Mouse (Mus musculus) forebrain, embryonic 13.5 days (tissue): ENCODE measurements around the gene Aen. TPM values are rescaled to one million over a fixed set of nuclear protein-coding genes. Genes with fewer than 3 reads are reported as not detected.

ENCODE experiments used
- ATAC-seq: fragments of 200-750 bp; cut with Nextera tagmentation; 2 replicates; pipeline ENCODE4 v1.8.0; 2017
- H3K27ac ChIP-seq: fragments of 300-500 bp; sonication (generic); 2 replicates; pipeline ENCODE4 v1.5.1; 2015; ENCODE audit warnings: inconsistent platforms, mild to moderate bottlenecking, moderate library complexity
- H3K27me3 ChIP-seq: fragments of 300-500 bp; sonication (generic); 2 replicates; pipeline ENCODE4 v1.6.1; 2015; ENCODE audit warnings: mild to moderate bottlenecking, inconsistent platforms
- H3K36me3 ChIP-seq: fragments of 300-500 bp; sonication (generic); 2 replicates; pipeline ENCODE4 v1.6.1; 2015; ENCODE audit warnings: mild to moderate bottlenecking, inconsistent platforms; ENCODE audit not compliant: poor library complexity, severe bottlenecking
- H3K4me1 ChIP-seq: fragments of 300-500 bp; sonication (generic); 2 replicates; pipeline ENCODE4 v1.6.1; 2015; ENCODE audit warnings: inconsistent platforms
- H3K4me2 ChIP-seq: fragments of 300-500 bp; sonication (generic); 2 replicates; pipeline ENCODE4 v1.6.1; 2015; ENCODE audit warnings: inconsistent platforms, mild to moderate bottlenecking, moderate library complexity
- H3K4me3 ChIP-seq: fragments of 300-500 bp; sonication (generic); 2 replicates; pipeline ENCODE4 v1.5.1; 2015; ENCODE audit warnings: mild to moderate bottlenecking, inconsistent platforms
- H3K9ac ChIP-seq: fragments of 300-500 bp; sonication (generic); 2 replicates; pipeline ENCODE4 v1.6.1; 2015; ENCODE audit warnings: mild to moderate bottlenecking, inconsistent platforms
- H3K9me3 ChIP-seq: fragments of 300-500 bp; sonication (generic); replicated peaks from 2 replicates; pipeline ENCODE4 v1.6.1; 2016; ENCODE audit warnings: inconsistent platforms
- WGBS: fragments of 180-500 bp; shearing (Covaris S2); methylation state at CpG from one replicate; pipeline ENCODE4 v1.1.7; 2015; 5-methylcytosine and 5-hydroxymethylcytosine counted together
- polyA plus RNA-seq: library from polyadenylated mRNA; unstranded; fragments of >200 nt; fragmentation: Nextera tagmentation; extraction: Ambion mirVana; gene quantifications from 2 replicates; pipeline ENCODE4 v1.2.1, GENCODE M21; 2015

Gene Aen
- polyA plus RNA-seq, 1 experiment from 2014 or later: 57.2 TPM

DNA sequence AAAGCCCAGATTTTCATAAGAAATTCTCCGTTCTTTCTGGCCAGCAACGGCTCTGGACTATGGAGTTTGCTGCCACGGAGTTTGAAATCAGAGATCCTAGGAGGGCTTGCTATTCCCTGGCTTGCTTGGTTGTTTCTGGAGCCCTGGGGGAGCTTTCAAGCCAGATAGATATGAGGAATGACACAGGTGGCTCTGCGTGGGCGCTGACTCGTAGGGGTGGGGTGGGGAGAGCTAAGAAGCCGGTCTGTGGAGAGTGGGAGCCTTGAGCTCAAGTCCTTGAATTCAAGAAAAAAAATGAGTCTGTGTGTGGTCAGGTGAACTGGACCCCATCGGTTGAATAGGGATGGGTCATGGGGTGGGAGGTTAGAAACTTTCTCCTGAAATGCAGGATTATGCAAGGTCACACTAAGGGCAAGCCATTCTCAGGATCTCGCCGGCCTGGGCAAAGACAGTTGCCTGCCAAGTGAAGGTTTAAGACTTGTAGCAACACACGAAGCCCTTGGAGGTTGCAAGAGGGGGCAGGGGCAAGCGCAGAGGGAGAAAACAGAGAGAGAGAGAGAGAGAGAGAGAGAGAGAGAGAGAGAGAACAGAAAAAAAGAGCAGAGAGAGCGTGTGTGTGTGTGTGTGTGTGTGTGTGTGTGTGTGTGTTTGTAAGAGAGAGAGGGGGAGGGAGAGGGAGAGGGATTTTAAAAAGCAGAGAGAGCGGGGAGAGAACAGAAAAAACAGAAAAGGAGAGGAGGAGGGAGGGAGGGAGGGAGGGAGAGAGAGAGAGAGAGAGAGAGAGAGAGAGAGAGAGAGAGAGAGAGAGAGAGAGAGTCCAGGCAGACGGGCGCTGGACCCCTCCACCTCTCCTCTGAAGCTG lies 13.8 kb upstream of the Aen start:
- Histone ChIP-seq H3K27me3 (no peaks in the 10 kb centered on the region; the same call in 1 of the 2 replicates), H3K4me1 (peaks cover 45% of the 10 kb centered on the region), H3K9ac (peak overlapping the region; percentile 77; the same call in 1 of the 2 replicates), H3K4me3 (peak overlapping the region; percentile 59), H3K4me2 (peak overlapping the region; percentile 85), H3K27ac (peak overlapping the region; percentile 90; the same call in 1 of the 2 replicates), H3K36me3 (no peaks in the 10 kb centered on the region), H3K9me3 (no peaks in the 10 kb centered on the region)
- 6% methylated on average over 15 of the region's 16 CpGs for WGBS
- no peak for ATAC-seq

GRCm38 (mm10) chr7:78882469-78882837 lies 13.2 kb upstream of the Aen start:
- peak; percentile 63 for ATAC-seq
- WGBS: under 1% methylated on average over 20 of the region's 23 CpGs
- H3K36me3 ChIP-seq: no peaks in the 10 kb centered on the region

DNA sequence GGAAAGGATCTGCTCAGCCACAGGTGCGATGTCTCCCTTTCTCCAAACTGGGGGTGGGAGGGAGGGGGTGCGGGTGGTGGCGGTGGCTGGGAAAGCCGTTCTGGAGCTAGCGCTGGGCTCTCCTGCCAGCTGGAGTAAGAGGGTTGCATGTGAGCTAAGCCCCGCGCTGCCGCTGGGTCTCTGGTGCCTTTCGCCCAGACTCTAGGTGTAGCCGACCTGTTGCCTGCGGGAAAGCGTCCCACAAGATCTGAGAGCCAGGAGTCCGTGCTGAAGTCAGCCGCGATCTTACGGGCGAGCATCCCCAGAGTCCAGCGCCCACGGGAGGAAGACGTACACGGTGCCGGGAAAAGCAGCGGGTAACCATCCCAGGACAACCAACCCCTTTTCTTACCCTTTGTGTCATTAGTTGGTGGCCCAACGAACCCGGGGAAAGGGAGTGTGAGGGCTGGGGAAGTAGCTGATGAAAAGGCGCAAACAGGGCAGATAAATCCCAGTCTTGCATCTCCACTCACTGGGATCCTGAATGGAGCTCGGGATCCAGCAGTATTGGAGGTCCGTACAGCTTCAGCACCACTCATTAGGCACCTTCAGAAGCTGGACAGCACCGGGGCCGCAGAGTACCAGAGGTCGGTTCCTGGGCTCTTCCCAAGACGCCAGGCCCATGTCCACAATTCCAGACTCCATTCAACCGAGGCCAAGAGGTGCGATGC lies 12.5 kb upstream of the Aen start:
- under 1% methylated on average over 34 of the region's 34 CpGs for WGBS
- peak overlapping the region; percentile 90 for H3K27ac ChIP-seq
- peaks cover 59% of the 10 kb centered on the region for H3K4me1 ChIP-seq
- H3K27me3 ChIP-seq: no peaks in the 10 kb centered on the region; the same call in 1 of the 2 replicates
- peak overlapping the region; percentile 59 for H3K4me3 ChIP-seq
- no peak for ATAC-seq
- H3K9ac ChIP-seq: peak overlapping the region; percentile 77
- H3K4me2 ChIP-seq: peak overlapping the region; percentile 85
- no peaks in the 10 kb centered on the region for H3K9me3 ChIP-seq
- no peaks in the 10 kb centered on the region for H3K36me3 ChIP-seq

More at GRCm38 (mm10) chr7:78882469-78882837, 13.2 kb upstream of the Aen start:
- peak overlapping the region; percentile 77 for H3K9ac ChIP-seq
- no peaks in the 10 kb centered on the region; the same call in 1 of the 2 replicates for H3K27me3 ChIP-seq
- peak overlapping the region; percentile 90 for H3K27ac ChIP-seq
- peak overlapping the region; percentile 59 for H3K4me3 ChIP-seq
- H3K4me1 ChIP-seq: peaks cover 52% of the 10 kb centered on the region
- no peaks in the 10 kb centered on the region for H3K9me3 ChIP-seq
- H3K4me2 ChIP-seq: peak overlapping the region; percentile 85

DNA sequence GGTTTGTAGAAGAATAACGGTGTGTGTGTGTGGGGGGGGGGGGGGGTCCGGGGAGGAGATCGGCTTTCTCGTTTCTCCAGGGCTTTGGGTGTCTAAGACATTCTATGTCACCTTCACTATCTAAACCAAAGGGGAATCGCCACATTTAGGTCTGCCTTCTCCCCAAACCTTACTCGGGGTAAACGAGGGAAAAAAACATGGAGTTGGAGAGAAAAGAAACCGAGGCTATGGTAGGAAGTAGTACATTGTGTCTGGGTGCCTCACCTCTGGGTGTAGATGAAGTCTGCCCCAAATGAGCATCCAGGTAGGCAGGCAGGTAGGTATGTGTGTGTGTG lies 12.0 kb upstream of the Aen start:
- Histone ChIP-seq H3K36me3 (no peaks in the 10 kb centered on the region), H3K4me2 (peak overlapping the region; percentile 85), H3K4me1 (peaks cover 64% of the 10 kb centered on the region), H3K4me3 (peak overlapping the region; percentile 59), H3K9ac (peak overlapping the region; percentile 77), H3K9me3 (no peaks in the 10 kb centered on the region), H3K27me3 (peaks cover 4% of the 10 kb centered on the region), H3K27ac (peak overlapping the region; percentile 90)
- no peak for ATAC-seq
- 2% methylated on average over 8 of the region's 8 CpGs for WGBS

- peak overlapping the region; percentile 85 for H3K4me2 ChIP-seq
- H3K4me1 ChIP-seq: peaks cover 64% of the 10 kb centered on the region
- H3K9me3 ChIP-seq: no peaks in the 10 kb centered on the region
- ATAC-seq: peak; percentile 72
- H3K4me3 ChIP-seq: peak overlapping the region; percentile 59
- WGBS: 2% methylated on average over 6 of the region's 6 CpGs
- H3K36me3 ChIP-seq: no peaks in the 10 kb centered on the region
- H3K27ac ChIP-seq: peak overlapping the region; percentile 87
- H3K9ac ChIP-seq: peak overlapping the region; percentile 58
- H3K27me3 ChIP-seq: peaks cover 4% of the 10 kb centered on the region
Measured at GRCm38 (mm10) chr7:78884139-78884538, 11.5 kb upstream of the Aen start.

DNA sequence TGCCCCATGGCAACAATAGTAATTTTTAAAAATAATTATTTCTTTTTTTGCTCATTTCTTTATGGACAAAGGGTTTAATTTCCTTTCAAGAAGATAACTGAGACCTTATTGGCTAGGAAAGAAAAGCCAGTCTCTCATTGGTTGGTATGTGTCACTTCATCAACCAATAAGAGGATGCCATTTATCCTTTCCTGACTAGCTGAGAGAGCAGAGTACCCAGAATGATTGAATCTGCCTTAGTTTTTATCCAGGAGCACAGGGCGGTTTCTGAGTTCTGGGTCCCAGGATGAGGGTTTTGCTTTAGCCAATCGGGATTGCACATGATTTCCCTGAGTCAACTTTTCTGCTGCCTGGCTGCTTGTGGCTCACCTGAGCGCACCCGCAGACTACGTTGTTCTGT lies 10.2 kb upstream of the Aen start:
- no peaks in the 10 kb centered on the region for H3K9me3 ChIP-seq
- peak overlapping the region; percentile 60; the same call in 1 of the 2 replicates for H3K9ac ChIP-seq
- no peaks in the 10 kb centered on the region for H3K36me3 ChIP-seq
- peaks cover 64% of the 10 kb centered on the region for H3K4me1 ChIP-seq
- H3K27ac ChIP-seq: peak overlapping the region; percentile 87
- WGBS: 79% methylated on average over 5 of the region's 5 CpGs
- H3K27me3 ChIP-seq: peaks cover 13% of the 10 kb centered on the region
- H3K4me3 ChIP-seq: peak overlapping the region; percentile 27
- ATAC-seq: no peak
- peak overlapping the region; percentile 85 for H3K4me2 ChIP-seq

GRCm38 (mm10) chr7:78886496-78886895 lies 9.2 kb upstream of the Aen start:
- H3K9me3 ChIP-seq: no peaks in the 10 kb centered on the region
- no peak; the same call in 1 of the 2 replicates for ATAC-seq
- peaks cover 13% of the 10 kb centered on the region for H3K27me3 ChIP-seq
- H3K4me3 ChIP-seq: peak overlapping the region; percentile 27
- H3K4me2 ChIP-seq: peak overlapping the region; percentile 58
- peak overlapping the region; percentile 60 for H3K9ac ChIP-seq
- peak overlapping the region; percentile 87 for H3K27ac ChIP-seq
- 7% methylated on average over 4 of the region's 4 CpGs for WGBS
- H3K36me3 ChIP-seq: no peaks in the 10 kb centered on the region
- H3K4me1 ChIP-seq: peaks cover 58% of the 10 kb centered on the region

DNA sequence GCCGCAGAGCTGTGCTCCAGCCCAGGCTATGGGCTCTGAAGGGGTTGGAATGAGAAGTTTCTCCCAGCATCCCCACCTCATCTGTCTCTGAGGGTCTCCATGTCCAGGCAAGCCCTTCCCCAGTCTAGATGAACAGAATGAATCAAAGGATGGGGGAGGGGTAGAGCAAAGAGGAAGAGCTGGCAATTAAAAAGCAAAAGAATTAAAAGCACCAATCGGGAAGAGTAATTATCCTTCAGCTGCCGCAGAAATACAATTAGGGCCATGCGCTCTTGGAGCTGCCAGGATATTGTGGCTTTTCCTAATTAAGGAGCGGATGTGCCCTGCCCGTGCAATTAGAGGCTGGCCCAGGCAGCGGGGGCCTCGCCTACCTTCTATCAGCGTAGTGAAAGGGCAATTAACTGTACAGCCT lies 8.2 kb upstream of the Aen start:
- peak overlapping the region; percentile 60 for H3K9ac ChIP-seq
- H3K27me3 ChIP-seq: peaks cover 13% of the 10 kb centered on the region
- no peaks in the 10 kb centered on the region for H3K9me3 ChIP-seq
- peak overlapping the region; percentile 27 for H3K4me3 ChIP-seq
- peak; percentile 60 for ATAC-seq
- 8% methylated on average over 9 of the region's 9 CpGs for WGBS
- peak overlapping the region; percentile 87 for H3K27ac ChIP-seq
- no peaks in the 10 kb centered on the region for H3K36me3 ChIP-seq
- H3K4me1 ChIP-seq: peaks cover 53% of the 10 kb centered on the region
- peak overlapping the region; percentile 58 for H3K4me2 ChIP-seq

DNA sequence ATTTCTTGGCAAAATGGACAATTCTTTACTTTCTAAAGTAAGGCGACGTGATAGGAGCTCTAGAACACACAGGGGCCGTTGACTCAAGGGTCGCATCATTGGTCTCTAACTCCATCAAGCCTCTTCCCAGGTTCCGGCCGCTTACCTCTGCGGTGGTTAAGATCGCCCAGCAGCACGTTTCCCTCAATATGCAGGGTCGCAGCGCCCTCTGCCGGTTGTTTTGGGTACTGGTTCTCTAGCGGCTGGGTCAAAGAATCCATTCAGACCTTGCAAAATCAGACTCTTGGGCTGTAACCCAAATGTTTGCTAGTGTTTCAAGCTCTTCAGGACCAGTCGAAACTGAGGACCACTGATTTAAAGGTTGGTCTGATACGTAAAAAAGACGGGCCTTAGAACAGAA lies 5.0 kb upstream of the Aen start:
- 4% methylated on average over 16 of the region's 16 CpGs for WGBS

GRCm38 (mm10) chr7:78893917-78894316 lies 1.7 kb upstream of the Aen start:
- ATAC-seq: no peak
- no peak overlapping the region for H3K4me3 ChIP-seq
- H3K9me3 ChIP-seq: no peaks in the 10 kb centered on the region
- 89% methylated on average over 10 of the region's 10 CpGs for WGBS
- peaks cover 21% of the 10 kb centered on the region for H3K4me1 ChIP-seq
- H3K27ac ChIP-seq: no peak overlapping the region
- no peak overlapping the region for H3K9ac ChIP-seq
- H3K27me3 ChIP-seq: peaks cover 9% of the 10 kb centered on the region; the same call in 1 of the 2 replicates
- H3K36me3 ChIP-seq: peaks cover 4% of the 10 kb centered on the region; the same call in 1 of the 2 replicates
- no peak overlapping the region for H3K4me2 ChIP-seq

More for the DNA sequence above, 5.0 kb upstream of the Aen start:
- Histone ChIP-seq H3K27ac (no peak overlapping the region), H3K4me1 (peaks cover 35% of the 10 kb centered on the region), H3K4me2 (no peak overlapping the region), H3K9me3 (no peaks in the 10 kb centered on the region), H3K36me3 (no peaks in the 10 kb centered on the region), H3K9ac (no peak overlapping the region), H3K27me3 (peaks cover 13% of the 10 kb centered on the region), H3K4me3 (no peak overlapping the region)
- peak; percentile 2; the same call in 1 of the 2 replicates for ATAC-seq

DNA sequence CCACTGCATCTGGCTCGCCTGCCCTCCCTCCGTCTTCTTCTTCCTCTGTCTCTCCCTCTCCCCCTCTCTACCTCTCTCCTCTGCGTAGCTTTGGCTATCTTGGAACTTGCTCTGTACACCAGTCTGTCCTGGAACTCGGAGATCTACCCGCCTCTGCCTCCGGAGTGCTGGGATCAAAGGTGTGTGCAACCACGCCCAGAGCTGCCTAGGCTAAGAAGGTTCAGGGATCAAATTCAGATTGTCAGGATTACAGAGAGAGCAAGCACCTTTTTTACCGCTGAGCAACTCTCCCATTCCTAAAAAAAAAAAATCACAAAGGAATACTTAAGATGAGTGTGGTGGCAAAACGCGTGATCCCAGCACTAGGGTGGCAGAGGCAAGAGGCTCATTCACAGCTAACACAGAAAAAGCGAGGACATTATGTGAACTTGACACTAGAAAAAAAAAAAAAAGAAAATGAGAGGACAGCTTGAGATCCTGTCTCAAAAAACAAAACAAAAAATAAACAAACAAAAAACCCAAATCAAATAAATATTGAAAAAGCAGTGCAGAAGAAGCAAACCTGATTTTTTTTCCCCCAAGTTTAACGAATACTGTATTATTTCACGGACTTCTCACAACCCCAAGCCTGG lies 517 bp upstream of the Aen start:
- no peaks in the 10 kb centered on the region for H3K9me3 ChIP-seq
- WGBS: 56% methylated on average over 13 of the region's 13 CpGs
- peaks cover 4% of the 10 kb centered on the region; the same call in 1 of the 2 replicates for H3K36me3 ChIP-seq
- ATAC-seq: no peak
- H3K27me3 ChIP-seq: peaks cover 1% of the 10 kb centered on the region; the same call in 1 of the 2 replicates
- peak overlapping the region; percentile 90 for H3K4me3 ChIP-seq
- H3K4me1 ChIP-seq: peaks cover 21% of the 10 kb centered on the region
- peak overlapping the region; percentile 77 for H3K4me2 ChIP-seq
- no peak overlapping the region for H3K27ac ChIP-seq
- peak overlapping the region; percentile 79 for H3K9ac ChIP-seq
